Mouse (Mus musculus) effector memory CD4-positive, alpha-beta T cell, adult 7 months (primary cell): ENCODE measurements around the gene Nf2. TPM values are rescaled to one million over a fixed set of nuclear protein-coding genes. Genes with fewer than 3 reads are reported as not detected.

Source experiments
- polyA plus RNA-seq: library from polyadenylated mRNA; unstranded; fragments of 100-300 nt; shearing (Covaris generic); gene quantifications from one replicate; pipeline ENCODE4 v1.2.1, GENCODE M21; 2017

Gene Nf2
- polyA plus RNA-seq: 47.5 TPM

DNA sequence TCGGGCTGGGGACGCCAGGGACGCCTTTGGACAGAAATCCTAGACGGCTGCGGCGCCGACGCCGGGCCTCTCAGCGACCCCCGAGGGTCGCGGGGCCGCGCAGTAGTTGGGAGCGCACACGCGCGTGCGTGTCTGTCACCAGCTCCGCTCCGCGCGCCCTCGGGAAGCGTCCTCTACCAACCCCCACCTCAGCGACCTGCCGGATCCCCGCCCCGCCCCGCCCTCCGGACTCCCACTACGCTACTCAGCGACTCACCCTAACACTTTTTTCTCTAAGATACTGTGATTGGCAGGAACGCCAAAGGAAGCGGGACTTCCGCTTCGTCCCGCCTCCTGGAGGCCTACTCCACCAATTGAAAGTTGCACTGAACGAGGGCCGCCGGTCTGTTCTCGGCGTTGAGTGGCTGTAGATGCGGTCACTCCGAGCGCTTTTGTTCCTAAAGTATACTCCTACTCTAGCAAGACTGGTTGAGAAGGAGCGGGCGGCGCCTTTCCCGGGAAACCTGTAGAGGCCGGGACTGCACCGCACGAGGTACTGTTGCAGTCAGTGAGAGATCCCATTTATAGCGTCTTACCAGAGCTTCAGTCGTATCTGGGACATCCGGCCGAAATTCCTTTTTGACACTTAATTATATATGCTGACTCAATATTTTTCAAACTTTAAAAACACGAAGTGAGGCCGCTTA is at the start of gene Nf2:
TSS of gene Nf2 (minus strand) at position 279 of the 686 bp plus-strand sequence.

DNA sequence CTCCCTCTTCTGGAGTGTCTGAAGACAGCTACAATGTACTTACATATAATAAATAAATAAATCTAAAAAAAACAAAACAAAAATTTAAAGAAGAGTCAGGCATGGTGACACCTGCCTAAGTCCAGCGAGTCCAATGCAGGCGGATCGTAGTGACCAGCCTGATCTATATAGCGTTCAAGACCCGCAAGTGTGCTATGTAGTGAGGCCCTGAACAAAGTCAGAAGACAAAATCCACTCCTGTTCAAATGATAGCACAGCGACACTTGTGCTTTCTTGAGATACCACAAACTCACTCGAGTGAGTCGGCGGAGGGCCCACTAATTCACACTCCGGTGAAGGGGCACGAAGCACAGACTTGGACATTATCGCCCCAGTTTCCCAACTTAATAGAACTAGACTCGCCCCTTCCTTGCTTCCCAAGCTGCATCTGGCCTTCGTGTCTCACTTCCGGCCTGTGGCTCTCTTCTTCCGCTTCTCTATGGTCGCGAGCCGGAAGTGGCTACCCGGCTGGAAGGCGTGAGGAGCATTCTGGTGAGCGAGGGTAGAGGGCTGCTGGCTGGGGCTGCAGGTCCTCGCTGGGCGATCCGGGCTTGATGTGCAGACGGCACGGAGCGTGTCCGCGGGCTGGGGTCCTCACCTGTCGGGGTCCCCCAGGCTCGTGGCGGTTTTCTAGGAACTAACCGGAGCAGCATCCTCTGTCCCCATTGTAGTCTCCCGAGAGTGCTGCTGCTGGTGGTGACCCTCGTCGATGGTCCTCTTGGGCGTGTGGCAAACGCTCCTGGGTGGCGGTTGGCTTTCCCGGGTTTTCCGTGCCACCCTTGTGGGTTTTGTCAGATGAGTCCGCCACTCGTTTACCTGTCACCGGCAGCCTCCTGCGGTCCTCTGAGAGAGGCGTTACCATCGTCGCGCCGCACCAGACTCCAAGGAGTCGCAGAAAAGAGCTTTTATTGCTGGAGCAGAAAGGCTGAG is 45.8 kb upstream of the Nf2 start, which contains the start of gene Thoc5:
TSS of gene Thoc5 (plus strand) at position 473 of the 969 bp plus-strand sequence.

DNA sequence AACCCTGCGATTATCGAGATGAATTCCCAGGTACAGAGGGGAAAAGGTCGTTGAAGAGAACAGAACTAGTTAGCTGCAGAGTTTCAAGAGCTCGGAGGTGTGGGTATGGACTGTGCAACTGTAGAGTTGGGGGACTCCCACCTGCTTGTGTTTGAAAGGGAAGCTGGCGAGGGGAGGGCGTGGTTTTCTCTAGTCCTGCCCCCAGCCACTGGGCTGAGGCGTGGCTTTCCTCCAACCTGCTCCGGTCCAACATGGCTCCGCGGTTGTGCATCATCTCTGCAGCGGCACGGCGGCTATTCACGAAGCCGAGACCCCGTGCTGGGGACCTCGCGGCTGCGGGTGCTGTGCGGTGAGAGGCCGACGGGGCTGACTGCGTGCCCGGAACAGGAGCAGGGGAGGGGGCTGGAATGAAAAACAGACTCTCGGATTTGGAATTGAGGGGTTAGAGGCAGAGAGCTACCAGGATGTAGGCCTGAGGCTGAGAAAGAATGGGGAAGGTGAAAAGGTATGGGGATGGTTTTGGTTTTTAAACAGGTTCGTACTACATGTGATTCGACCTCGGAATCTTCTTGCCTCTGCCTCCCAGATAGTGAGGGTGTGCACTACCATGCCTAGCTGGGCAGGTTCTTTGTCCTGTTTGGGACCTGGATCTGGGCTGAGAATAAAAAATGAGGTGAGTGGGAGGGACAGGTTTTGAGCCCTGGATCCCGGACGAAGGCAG is 24.6 kb upstream of the Nf2 start, which contains the start of gene Nipsnap1:
TSS of gene Nipsnap1 (plus strand) at position 197 of the 721 bp plus-strand sequence.

DNA sequence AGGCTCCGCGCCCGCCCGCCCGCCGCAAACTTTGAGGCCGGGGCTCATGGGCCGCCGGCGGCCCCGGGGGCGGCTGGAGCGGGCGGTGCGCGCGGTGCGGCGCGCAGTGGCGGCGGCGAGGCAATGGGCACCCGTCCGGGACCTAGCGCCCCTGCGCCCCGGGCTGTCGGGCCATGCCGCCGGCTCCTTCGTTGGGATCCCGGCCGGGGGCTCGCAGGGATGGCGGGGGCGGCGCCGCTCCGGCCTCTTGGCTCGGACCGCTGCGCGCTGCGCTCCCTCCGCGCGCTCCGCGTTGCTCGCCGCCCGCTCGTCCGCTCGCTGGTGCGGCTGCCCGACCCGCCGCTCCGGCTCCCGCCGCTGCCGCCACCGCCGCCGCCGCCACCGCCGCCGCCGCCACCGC is 102.6 kb downstream of the Nf2 start, which contains the start of gene Cabp7:
TSS of gene Cabp7 (minus strand) at position 46 of the 400 bp plus-strand sequence.

Other genes with a start within 250 kb of the Nf2 start
- gene Gm11032, start 229.5 kb downstream of the Nf2 start, polyA plus RNA-seq: not detected
- 38.4 TPM for gene Ascc2, start 211.8 kb downstream of the Nf2 start, polyA plus RNA-seq
- 274 TPM for gene Uqcr10, start 145.2 kb downstream of the Nf2 start, polyA plus RNA-seq
- 49.5 TPM for gene Zmat5, start 144.9 kb downstream of the Nf2 start, polyA plus RNA-seq
- not detected for gene Cabp7, start 102.8 kb downstream of the Nf2 start, polyA plus RNA-seq
- gene Nipsnap1, start 24.4 kb upstream of the Nf2 start, polyA plus RNA-seq: 18.9 TPM
- 27.2 TPM for gene Thoc5, start 45.8 kb upstream of the Nf2 start, polyA plus RNA-seq
- gene Nefh, start 98.5 kb upstream of the Nf2 start, polyA plus RNA-seq: 8.4 TPM
- 110 TPM for gene Ap1b1, start 137.3 kb upstream of the Nf2 start, polyA plus RNA-seq
- not detected for gene Rasl10a, start 208.6 kb upstream of the Nf2 start, polyA plus RNA-seq
- gene Gas2l1, start 215.8 kb upstream of the Nf2 start, polyA plus RNA-seq: 10.8 TPM
- 3.1 TPM for gene Rhbdd3, start 249.4 kb upstream of the Nf2 start, polyA plus RNA-seq
- gene Ewsr1, start 249.7 kb upstream of the Nf2 start, polyA plus RNA-seq: 722 TPM